Mouse (Mus musculus) hindbrain, postnatal 0 days (tissue): Measurements from ENCODE around the gene Gm20388. TPM values are rescaled to one million over a fixed set of nuclear protein-coding genes. Genes with fewer than 3 reads are reported as not detected.

Experiments used
- ATAC-seq: fragments of 200-750 bp; cut with Nextera tagmentation; 2 replicates; pipeline ENCODE4 v1.8.0; 2017; ENCODE audit warnings: mild to moderate bottlenecking, moderate TSS enrichment, moderate library complexity
- DNase-seq: peaks from one replicate; pipeline ENCODE4 v3.0.0-alpha.2; 2015; ENCODE audit warnings: low spot score
- H3K27ac ChIP-seq: fragments of 300-500 bp; sonication (generic); 2 replicates; pipeline ENCODE4 v1.5.1; 2014; ENCODE audit warnings: mild to moderate bottlenecking
- H3K27me3 ChIP-seq: fragments of 300-500 bp; sonication (generic); 2 replicates; pipeline ENCODE4 v1.6.1; 2014; ENCODE audit warnings: low read length, mixed read lengths; ENCODE audit not compliant: insufficient read depth
- H3K36me3 ChIP-seq: fragments of 300-500 bp; sonication (generic); 2 replicates; pipeline ENCODE4 v1.6.1; 2014; ENCODE audit warnings: low read length, mixed read lengths; ENCODE audit not compliant: insufficient read depth
- H3K4me1 ChIP-seq: fragments of 300-500 bp; sonication (generic); 2 replicates; pipeline ENCODE4 v1.6.1; 2014; ENCODE audit warnings: antibody characterized with exemption, low read length, mixed read lengths; ENCODE audit not compliant: insufficient read depth
- H3K4me2 ChIP-seq: fragments of 300-500 bp; sonication (generic); 2 replicates; pipeline ENCODE4 v1.6.1; 2014; ENCODE audit warnings: low read depth, mild to moderate bottlenecking, low read length, moderate library complexity, mixed read lengths
- H3K4me3 ChIP-seq: fragments of 300-500 bp; sonication (generic); 2 replicates; pipeline ENCODE4 v1.5.1; 2014; ENCODE audit warnings: low read length
- H3K9ac ChIP-seq: fragments of 300-500 bp; sonication (generic); replicated peaks from 2 replicates; pipeline ENCODE4 v1.6.1; 2014; ENCODE audit warnings: mild to moderate bottlenecking, low read length, moderate library complexity, mixed read lengths
- H3K9me3 ChIP-seq: fragments of 300-500 bp; sonication (generic); 2 replicates; pipeline ENCODE4 v1.6.1; 2016; ENCODE audit warnings: low read length, mixed read lengths
- CTCF ChIP-seq: IDR thresholded peaks from 2 replicates; pipeline ENCODE4 v1.5.1; 2016; ENCODE audit warnings: antibody characterized with exemption, control low read depth, low read depth
- WGBS: fragments of 180-500 bp; shearing (Covaris S2); extraction: QIAGEN DNeasy Blood & Tissue Kit; methylation state at CpG from one replicate; pipeline ENCODE4 v1.1.7; 2014; 5-methylcytosine and 5-hydroxymethylcytosine counted together
- polyA plus RNA-seq: library from polyadenylated mRNA; unstranded; fragments of >200 nt; fragmentation: Nextera tagmentation; extraction: Ambion mirVana; gene quantifications from 2 replicates; pipeline ENCODE4 v1.2.1, GENCODE M21; 2015
- total RNA-seq: library from RNA; depleted of rRNA; stranded (reverse); fragments of >200 nt; gene quantifications from 2 replicates; pipeline ENCODE4 v1.2.3, GENCODE M21; 2014

Gm20388 gene
- total and polyA plus RNA-seq, 2 experiments from 2014 or later = 71.3 TPM; not detected in 1

DNA sequence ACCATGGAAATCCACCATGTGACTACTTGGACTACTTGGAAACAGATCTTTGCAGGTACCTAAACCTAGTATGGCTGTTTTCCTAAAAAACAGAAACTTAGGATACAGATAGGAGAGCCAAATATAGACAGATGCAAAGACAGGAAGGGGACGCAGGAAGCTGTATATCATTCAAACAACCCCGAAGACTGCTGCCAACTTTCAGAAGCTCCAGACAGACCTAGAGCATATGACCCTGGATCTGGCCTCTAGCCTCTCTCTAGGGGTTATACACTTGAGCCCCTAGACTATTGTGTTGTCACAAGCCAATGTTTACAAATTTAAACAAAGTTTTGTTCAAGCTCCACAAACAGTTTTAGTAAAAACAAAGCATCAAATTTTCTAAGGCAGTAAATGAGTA, 3050.8 kb downstream of the Gm20388 start:
- Histone ChIP-seq H3K4me1 (peaks cover 10% of the 10 kb centered on the region; the same call in 1 of the 2 replicates), H3K9me3 (no peaks in the 10 kb centered on the region), H3K27me3 (no peaks in the 10 kb centered on the region), H3K27ac (no peak overlapping the region), H3K9ac (no peak overlapping the region), H3K4me2 (no peak overlapping the region), H3K36me3 (no peaks in the 10 kb centered on the region), H3K4me3 (no peak overlapping the region)
- DNase-seq = no peak
- TF ChIP-seq CTCF = no peak
- ATAC-seq = no peak
- WGBS = 72% methylated on average over 2 of the region's 2 CpGs

DNA sequence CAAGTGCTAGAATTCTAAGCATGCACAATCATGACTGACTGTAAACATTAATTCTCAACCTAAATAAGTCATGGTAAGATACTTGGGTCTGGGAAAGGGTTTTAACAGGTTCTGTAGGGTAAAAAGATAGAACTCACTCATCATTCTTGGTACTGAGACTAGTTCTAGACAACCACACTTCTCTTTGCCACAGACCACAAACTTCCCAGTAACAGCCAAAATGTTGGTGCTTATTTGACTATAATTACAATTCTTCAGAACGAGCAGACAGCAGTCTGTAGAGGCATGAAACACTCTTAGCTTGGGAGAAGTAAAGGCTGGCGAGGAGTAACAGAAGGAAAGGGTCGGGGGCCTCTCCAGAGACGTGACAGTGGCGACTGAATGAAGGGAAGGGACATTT, 3051.4 kb downstream of the Gm20388 start:
- H3K4me3 ChIP-seq = no peak overlapping the region
- 52% methylated on average over 5 of the region's 5 CpGs for WGBS
- H3K27me3 ChIP-seq = no peaks in the 10 kb centered on the region
- no peak overlapping the region for H3K27ac ChIP-seq
- no peak for TF ChIP-seq CTCF
- H3K9ac ChIP-seq = no peak overlapping the region
- no peak for DNase-seq
- no peaks in the 10 kb centered on the region for H3K36me3 ChIP-seq
- H3K4me2 ChIP-seq = no peak overlapping the region
- no peak for ATAC-seq
- H3K9me3 ChIP-seq = no peaks in the 10 kb centered on the region
- peaks cover 10% of the 10 kb centered on the region; the same call in 1 of the 2 replicates for H3K4me1 ChIP-seq

DNA sequence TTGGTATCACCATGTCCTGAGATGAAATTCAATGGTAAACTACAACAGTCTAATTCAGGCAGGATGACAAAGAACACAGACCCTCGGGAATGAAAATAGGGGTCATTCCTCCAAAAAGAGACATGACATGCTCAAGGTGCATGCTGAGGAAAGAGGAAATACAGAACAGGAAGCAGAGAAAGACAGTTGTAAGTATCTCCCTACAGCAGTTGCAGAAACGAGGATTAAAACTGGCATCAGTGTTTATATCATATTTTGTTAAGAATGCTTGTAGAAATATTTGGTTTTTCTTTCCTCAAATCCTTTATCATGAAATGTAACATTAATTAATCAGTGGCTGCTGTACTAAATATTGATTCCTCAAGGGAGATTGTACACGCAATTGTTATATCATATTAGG, 3056.0 kb downstream of the Gm20388 start:
- Histone ChIP-seq H3K27ac (no peak overlapping the region), H3K9me3 (no peaks in the 10 kb centered on the region), H3K4me3 (no peak overlapping the region), H3K9ac (no peak overlapping the region), H3K4me2 (no peak overlapping the region), H3K36me3 (no peaks in the 10 kb centered on the region), H3K27me3 (no peaks in the 10 kb centered on the region), H3K4me1 (peaks cover 10% of the 10 kb centered on the region; the same call in 1 of the 2 replicates)
- no peak for DNase-seq
- WGBS = 72% methylated on average over 3 of the region's 3 CpGs
- no peak for TF ChIP-seq CTCF
- no peak for ATAC-seq

DNA sequence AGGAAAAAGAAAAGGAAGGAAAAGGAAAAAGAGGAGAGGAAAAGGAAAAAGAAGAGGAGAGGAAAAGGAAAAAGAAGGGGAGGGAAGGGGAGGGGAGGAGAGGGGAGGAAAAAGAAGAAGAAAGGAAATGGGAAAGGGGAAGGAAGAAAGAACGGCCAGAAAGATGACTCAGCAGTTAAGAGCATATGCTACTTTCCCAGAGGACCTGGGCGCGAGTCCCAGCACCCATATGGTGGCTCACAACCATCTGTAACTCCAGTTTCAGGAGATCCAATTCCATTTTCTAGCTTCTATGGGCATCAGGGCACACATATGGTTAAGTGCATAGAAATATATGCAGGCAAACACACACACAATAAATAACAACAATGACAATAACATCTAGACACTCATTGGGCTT, 3057.5 kb downstream of the Gm20388 start:
- DNase-seq = no peak
- no peak overlapping the region for H3K4me3 ChIP-seq
- ATAC-seq = no peak
- no peaks in the 10 kb centered on the region for H3K27me3 ChIP-seq
- no peak overlapping the region for H3K27ac ChIP-seq
- no peak overlapping the region for H3K9ac ChIP-seq
- H3K36me3 ChIP-seq = no peaks in the 10 kb centered on the region
- H3K9me3 ChIP-seq = no peaks in the 10 kb centered on the region
- TF ChIP-seq CTCF = no peak
- no peak overlapping the region for H3K4me2 ChIP-seq
- 91% methylated on average over 3 of the region's 3 CpGs for WGBS
- no peaks in the 10 kb centered on the region for H3K4me1 ChIP-seq

DNA sequence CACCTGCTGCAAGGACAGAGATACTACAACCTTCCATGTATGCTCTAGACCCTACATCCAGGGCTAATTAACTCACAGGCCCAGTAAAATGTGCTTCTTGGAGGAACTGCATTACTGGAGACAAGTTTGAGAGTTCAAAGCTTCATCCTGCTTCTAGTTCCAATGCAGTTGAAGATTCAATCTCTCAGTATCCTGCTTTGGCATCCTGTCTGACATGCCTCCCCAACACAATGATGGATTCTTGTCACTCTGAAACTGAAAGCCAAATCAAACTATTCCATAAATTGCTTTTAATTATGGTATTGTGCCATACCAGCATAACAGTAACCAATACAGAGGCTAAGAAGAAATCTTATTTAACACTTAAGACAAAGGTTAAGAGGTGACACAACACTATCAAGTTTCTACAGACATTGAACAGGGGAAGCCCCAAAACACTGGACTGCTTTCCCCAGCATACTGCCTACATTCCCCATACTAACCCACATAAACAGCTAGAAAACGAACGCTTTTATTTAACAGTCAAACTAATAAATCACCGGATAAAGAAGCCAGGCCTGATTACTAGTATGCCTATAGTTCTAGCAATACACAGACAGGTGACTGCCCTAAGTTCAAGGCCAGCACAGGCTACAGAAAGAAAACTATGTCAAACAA, 3059.5 kb downstream of the Gm20388 start:
- WGBS = 97% methylated on average over 3 of the region's 3 CpGs

DNA sequence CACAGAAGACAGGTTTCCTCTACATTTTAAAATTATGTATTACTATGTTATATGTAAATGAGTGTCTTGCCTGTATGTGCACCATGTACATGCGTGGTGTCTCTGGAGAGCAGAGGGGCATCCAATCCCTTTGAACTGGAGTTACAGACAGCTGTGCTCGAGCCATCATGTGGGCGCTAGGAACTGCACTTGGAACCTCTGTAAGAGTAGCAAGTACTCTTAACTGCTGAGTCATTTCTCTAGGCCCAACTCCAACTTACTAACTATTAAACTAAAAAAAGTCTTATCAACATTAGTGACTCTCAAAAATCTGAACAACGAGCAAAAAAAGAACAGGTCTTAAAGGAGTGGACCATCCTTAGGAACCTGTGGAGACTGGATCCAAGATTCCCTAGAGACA, 3065.4 kb downstream of the Gm20388 start:
- H3K4me1 ChIP-seq = peaks cover 5% of the 10 kb centered on the region; the same call in 1 of the 2 replicates
- no peak for ATAC-seq
- H3K4me2 ChIP-seq = no peak overlapping the region
- no peak overlapping the region for H3K27ac ChIP-seq
- DNase-seq = no peak
- H3K9me3 ChIP-seq = no peaks in the 10 kb centered on the region
- H3K27me3 ChIP-seq = no peaks in the 10 kb centered on the region
- no peak for TF ChIP-seq CTCF
- 97% methylated on average over 4 of the region's 4 CpGs for WGBS
- H3K36me3 ChIP-seq = no peaks in the 10 kb centered on the region
- no peak overlapping the region for H3K4me3 ChIP-seq
- no peak overlapping the region for H3K9ac ChIP-seq

More for the DNA sequence above, 3059.5 kb downstream of the Gm20388 start:
- ATAC-seq = no peak
- H3K9ac ChIP-seq = no peak overlapping the region
- H3K27me3 ChIP-seq = no peaks in the 10 kb centered on the region
- H3K4me1 ChIP-seq = no peaks in the 10 kb centered on the region
- H3K4me3 ChIP-seq = no peak overlapping the region
- no peak for DNase-seq
- H3K27ac ChIP-seq = no peak overlapping the region
- H3K36me3 ChIP-seq = no peaks in the 10 kb centered on the region
- TF ChIP-seq CTCF = no peak
- no peaks in the 10 kb centered on the region for H3K9me3 ChIP-seq
- H3K4me2 ChIP-seq = no peak overlapping the region

DNA sequence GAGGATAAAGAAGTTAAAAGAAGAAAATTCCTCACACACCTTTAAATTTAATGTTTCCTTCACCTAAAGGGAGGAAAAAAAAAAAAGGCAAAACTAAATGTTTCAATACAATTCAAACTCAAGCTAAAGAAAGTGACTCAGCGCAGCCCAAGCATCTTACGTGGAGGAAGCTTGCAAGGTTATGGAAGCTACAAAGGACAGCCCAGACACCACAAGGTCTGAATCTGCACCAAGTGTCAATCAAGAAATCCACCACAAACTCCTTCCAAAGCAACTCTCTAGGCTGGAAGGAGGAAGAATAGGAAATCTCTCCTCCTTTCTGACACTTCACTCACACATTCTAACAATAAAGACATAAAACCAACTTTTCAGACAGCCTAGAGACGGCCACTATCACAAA, 3068.8 kb downstream of the Gm20388 start:
- TF ChIP-seq CTCF = no peak
- DNase-seq (no peak), ATAC-seq (no peak)
- Histone ChIP-seq H3K36me3 (no peaks in the 10 kb centered on the region), H3K9me3 (no peaks in the 10 kb centered on the region), H3K4me1 (peaks cover 5% of the 10 kb centered on the region; the same call in 1 of the 2 replicates), H3K9ac (no peak overlapping the region), H3K27me3 (no peaks in the 10 kb centered on the region), H3K27ac (no peak overlapping the region), H3K4me2 (no peak overlapping the region), H3K4me3 (no peak overlapping the region)
- WGBS = 87% methylated on average over 3 of the region's 3 CpGs
